Mouse (Mus musculus) left cerebral cortex, adult 9 months (tissue): ENCODE results near the gene Actl10.
A peak's percentile ranks its signal among the peaks of the same experiment; 100 is the strongest.

ENCODE experiments used
- DNase-seq, 2 experiments: peaks; one replicate each; pipeline ENCODE4 v3.0.0; 2022; ENCODE audit warnings: low spot score in 2 of 2

Actl10 gene

DNA sequence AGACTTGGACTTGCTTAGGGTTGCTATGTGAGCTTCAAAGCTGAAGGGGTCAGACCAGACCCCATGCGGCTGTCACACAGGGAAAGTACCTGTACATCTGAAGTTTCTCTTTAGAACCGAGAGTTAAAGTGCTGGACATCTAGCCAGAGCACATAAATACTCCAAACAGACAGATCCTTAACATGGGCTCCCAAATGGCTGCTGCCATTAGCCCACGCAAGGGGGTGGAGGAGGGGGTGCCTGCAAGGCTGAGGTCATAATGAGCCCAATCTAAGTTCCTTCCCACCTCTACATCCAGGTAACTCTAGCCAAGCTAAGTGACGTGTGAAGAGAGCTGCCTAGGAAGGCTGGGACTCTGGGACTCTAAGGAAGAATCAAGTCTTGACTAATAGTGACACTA lies at the start of gene Actl10:
Gene Actl10, plus strand, starts transcription at position 301 of the 400 bp plus-strand sequence.
- DNase-seq: no peak

DNA sequence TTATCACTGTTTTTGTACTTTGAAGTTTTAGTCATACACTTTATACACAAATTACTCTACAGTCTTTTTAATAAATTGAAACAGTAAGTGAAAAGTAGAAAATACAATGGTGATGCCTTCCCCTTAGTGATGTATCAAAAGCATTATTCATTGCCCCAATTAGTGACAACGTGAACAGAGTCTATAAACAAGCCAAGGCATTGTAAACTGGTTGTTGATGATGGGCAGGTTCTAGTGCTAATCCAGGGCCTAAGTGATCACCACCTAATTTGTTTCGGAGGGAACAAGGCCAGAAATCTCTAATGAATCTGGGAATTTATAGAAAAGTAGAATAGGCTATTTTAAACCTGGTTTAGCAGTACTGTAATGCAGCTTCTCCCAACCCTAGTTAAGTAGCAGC lies 44.5 kb upstream of the Actl10 start:
- DNase-seq: no peak

DNA sequence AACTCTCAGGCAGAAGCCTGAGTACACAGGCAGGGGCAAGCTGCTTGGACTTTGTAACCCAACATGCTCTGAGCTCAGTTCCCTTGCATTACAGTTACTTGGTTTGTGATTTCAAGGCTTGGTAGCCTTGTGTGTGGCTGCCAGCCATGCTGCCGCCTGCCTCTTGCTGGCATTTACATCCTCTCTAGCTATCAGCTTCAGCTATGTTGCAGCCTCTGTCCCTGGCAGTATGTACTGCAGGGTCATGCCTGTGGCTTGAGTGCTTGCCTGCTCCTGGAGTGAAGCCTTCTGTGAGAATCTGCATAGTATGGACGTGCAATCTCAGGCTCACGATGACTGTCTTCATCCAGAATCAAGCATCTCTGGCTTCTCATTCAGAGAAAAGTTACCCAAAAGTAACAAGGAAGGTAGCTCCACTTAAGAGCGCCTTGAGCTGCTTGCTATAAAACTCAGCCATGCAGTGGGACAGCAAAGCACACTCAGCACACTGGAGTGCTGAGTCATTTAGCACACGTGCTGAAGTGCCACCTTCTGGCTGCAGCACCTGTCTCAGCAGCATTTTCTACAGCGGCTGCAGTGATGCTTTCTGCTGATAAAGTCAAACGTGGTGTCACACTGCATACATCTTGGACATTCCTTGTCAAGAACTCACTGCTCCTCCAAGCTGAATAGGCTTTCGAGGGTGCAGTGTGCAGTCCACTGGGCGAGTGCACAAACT lies 43.9 kb upstream of the Actl10 start:
- DNase-seq: peak in 1 of 2 experiments; percentile 36

DNA sequence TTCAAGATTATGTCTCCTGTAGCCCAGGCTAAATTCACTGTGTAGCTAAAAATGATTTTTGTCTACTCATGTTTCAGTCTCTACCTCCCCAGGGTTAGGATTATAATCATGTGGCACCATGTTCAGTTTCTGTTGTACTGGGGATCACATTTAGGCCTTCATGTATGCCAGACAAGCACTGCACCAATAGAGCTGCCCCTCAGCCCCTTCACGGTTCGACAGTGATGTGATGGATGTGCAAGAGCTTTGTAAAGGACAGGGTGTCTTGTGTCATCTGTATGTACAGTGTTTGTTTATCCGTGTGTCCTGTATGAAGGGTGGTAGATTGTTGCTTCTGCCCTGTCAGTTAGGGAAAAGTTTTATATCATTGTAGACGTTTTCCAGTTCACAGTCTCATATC lies 43.1 kb upstream of the Actl10 start:
- DNase-seq: no peak

DNA sequence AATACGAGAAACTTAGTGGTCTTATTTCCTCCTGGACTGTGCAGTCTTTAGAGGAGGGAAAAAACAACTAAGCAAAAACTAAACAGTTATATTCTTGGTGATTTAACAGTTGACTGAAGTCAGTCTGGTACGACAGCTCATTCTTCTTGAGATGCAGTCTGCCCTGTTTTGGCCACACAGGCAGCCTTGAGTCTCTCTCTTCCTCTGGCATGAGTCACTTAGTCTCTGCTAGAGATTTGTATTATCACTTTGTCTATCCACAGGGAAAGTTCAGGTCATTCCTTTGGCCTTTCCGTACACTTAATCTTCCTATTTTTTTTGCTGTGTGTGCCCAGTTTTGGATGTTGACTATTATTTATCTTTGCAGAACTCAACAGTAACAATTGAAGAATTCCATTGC lies 41.4 kb upstream of the Actl10 start:
- no peak for DNase-seq

DNA sequence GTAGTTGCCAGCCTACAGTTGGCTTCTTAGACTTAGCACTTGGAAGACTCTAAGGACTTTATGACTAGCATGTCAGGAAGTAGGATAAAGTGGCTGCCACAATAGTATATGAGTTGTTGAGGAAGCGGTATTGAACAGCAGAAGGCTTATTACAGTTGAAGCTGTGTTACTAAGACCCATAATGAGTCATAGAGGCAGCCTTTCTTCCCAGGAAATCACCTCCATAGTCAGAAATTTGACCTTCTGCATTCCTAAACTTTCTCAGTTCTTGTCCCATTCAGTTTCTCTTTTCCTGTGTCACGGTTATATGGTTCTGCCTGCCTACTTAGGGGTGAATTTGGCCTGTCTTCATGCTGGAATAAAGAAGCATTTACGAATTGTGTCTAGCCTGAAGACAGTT lies 34.6 kb upstream of the Actl10 start:
- no peak for DNase-seq

DNA sequence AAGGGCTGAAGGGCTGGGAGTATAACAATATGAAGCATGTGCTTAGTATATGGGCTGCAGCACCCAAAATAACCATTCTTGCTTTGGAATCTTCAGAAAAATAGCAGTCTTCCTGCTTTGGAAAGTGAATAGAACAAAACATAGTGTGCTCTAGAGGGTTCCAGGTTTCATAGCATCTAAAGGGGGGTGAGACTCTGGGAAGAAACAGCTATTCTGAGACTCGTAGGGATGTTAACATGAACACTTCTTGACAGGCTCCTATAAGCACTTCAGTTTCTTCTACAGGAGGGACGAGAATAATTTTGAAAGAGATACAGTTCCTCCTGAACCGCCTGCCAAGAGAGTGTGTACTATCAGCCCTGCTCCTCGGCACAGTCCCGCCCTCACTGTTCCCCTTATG lies 34.2 kb upstream of the Actl10 start:
- no peak for DNase-seq

DNA sequence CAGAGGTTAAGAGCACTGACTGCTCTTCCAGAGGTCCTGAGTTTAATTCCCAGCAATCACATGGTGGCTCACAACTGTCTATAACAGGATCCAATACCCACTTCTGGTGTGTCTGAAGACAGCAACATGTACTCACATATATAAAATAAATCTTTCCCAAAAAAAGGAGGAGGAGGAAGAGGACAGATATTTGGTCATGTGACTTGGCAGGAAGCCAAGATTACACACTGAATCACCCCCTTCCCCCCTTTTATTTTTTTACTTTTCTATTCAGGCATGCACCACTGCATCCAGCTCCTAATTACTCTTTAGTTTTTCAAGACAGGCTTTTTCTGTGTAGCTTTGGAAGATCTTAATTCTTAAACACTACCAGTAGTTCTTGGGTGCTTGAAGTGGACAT lies 30.1 kb upstream of the Actl10 start:
- no peak for DNase-seq

DNA sequence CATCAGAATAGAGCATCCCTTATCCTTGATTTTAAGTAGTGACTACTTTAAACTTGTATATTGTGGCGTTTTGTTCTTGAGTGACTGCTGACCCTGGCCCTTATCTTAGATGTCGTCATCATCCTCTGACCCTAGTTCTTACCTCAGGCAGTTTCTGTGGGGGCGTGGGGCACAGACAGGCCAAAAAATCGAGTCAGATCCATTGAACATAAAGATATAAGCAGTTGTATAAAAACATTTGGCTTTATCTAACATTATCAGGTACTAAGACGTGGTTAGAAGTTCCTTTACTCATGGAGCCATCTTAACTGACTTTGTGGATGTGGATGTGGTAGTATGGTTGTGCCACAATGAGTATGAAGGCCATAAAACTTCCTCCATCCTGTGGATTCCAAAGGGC lies 29.2 kb upstream of the Actl10 start:
- no peak for DNase-seq

DNA sequence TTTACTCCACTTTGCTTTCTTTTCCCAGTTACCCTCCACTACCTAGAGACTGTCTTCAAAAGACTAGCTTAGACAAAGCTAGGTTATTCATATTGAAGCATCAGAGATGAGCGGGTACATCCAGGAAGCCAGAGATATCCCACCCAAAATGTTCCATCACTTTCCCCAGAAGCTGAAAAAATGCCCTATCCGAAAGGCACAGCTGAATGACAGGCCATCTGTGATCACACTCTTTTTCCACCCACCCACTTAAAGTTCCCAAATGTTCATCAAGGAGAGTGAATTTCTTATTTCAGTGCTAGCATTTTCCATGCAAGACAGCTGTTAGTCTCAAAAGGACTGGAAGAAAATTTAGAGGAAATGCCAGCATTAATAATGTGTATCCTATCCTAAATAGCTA lies 26.3 kb upstream of the Actl10 start:
- peak in 1 of 2 experiments; percentile 58 for DNase-seq

DNA sequence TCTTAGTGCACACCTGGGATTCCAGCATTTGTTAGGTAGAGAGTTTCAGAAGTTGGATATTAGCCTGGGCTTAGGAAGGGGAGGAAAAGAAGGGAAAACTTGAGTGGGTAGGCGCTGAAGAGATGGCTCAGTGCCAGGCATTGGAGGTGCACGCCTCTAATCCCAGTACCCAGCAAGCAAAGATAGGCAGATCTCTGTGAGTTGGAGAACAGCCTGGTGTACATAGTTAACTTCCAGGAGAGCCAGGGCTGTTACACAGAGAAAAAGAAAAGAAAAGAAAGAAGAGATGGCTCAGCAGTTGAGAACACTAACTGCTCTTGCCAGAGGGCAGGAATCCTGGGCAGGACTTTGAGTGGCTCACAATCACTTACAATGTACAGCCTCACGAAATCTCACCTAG lies 25.0 kb upstream of the Actl10 start:
- no peak for DNase-seq

DNA sequence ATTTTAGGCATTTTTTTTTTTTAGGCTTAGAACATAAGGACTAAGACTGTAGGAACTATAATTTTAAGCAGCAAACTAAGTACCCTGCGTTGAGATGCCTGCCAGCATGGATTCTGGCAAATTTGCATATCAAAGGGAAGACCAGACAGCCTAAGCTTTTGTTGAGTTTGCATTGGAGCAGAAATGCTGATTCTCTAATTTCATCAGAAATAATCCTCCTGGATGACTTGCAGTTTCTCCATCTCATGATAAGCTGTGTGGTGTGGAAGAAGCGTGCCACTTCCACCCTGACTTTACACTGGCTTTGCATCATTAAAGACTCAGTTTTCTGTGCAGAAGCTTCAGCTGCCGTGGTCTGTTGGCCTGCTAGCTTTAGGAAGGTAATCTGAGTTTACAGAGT lies 18.7 kb upstream of the Actl10 start:
- no peak for DNase-seq

DNA sequence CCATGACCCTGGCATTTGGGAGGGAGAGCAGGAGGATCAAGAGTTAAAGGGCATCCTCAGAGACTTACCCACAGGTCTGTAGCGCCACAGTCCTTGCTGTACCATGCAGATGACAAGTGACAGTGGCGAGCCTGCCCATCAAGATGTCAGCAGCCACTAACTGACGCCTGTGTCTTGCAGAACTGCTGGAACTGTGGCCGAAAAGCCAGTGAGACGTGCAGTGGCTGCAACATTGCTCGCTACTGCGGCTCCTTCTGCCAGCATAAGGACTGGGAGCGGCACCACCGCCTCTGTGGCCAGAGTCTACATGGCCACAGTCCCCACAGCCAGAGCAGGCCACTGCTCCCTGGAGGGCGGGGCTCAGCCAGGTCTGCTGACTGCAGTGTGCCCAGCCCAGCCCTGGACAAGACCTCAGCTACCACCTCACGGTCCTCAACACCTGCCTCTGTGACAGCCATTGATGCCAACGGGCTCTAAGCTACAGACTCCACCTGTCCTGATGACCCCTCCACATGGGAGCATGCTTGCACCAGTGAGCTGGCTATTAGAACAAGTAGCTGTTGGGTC lies 16.8 kb upstream of the Actl10 start:
- DNase-seq: no peak

DNA sequence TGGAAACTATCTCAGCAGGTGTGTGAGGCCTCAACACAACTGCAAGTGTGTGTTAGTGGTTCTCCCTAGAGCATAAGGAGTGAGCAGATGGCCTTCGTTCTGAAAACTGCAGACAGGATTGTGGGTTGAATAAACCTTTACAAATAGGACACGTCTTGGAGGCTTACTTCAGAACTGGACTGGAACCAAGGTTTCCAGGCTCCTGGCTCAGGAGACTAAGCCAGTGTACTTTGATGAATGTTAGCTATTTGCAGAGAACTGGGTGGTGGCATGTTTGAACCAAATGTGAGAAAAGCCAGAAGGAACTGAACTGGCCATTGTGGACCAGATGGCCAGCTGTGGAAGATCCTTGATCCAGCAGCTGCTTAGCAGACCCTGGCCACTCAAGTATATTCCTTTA lies 13.3 kb upstream of the Actl10 start:
- peak in 1 of 2 experiments; percentile 82 for DNase-seq

DNA sequence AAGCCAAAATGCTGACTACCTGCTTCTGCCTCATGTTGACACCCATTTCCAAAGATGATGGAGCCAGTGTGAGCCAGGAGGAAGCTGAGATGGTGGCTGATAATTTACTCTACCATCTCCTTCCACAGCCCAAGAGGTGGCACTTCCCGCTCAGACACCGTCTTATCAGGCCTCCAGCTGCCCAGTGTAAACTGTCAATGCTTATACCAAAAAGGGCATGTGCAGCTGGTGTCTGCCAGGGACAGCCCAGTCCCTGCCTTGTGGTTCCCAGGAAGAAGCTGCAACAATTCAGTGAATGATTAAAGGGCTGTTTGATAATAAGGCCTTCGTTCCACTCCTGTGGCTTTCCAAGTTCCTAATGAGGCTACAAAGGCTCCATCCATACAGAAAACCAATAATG lies 12.9 kb upstream of the Actl10 start:
- DNase-seq: no peak

DNA sequence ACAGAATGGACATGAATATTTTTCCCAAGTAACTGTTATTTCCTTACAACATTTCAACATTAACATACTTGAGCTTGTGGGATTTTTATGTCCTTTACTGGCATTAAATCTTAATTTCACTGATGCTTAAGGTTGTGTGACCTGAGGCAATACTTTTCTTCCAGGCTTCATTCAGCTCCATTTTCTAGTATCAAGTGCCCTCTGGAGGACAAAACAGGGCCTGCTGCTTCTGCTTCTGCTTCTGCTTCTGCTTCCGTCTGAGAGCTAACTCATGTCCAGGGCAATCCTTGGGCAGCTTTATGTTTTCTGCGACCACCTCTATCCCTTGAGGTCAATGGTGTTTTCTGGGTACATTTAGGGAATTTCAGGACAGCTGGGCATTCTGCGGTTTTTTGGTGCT lies 11.9 kb upstream of the Actl10 start:
- peak in 1 of 2 experiments; percentile 69 for DNase-seq

DNA sequence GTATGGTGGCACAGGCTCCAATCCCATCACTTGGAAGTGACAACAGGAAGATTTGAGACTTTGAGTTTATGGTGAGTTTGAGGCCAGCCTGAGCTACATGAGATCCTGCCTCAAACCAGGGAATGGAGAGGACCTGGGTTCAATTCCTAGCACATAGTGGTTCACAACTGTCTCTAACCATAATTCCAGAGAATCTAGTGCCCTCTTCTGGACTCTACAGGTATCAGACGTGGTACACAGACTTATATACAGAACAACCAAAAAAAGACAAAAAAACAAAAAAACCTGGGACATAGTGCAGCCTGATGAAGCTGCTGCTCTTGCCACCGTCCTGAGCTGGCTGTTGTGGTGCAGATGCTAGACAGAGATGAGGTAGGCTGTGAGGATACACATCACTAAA lies 9.9 kb upstream of the Actl10 start:
- DNase-seq: no peak

DNA sequence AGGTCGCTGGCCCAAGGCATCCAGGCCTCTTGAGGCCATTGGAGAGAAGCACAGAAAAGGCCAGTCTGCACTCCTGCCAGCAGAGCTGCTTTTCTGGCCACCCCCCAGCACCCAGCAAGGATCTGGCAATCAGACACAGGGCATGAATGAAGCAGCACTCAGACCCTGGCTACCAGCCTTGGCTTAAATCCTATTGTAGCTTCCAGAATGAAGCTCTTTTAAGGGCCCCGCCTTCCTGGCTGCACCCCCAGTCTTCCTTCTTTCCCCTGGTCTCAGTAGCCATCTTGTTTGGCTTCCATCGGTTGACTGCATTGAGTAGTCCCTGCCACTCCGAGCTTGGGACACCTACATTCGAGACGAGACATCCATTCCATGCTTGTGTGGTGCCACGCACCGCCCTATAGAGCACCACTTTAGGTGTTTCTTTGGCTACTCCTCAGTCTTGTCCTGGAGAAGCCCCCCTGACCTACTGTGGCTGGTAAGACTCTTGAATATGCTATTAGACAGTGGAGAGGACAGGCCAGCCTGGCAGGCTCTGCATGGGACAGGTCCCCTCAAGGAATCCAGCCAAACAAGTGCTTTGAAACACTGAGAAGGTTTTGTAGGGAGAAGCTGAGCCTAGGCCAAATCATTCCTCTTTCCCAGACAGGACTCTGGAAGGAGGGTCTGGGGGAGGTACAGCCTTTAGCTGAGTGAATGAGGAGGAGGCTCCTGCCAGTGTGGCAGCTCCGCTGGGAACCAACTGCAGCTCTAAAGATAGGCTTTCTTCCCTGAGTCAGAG lies 7.8 kb upstream of the Actl10 start:
- peak; percentile 71 to 79 for DNase-seq

DNA sequence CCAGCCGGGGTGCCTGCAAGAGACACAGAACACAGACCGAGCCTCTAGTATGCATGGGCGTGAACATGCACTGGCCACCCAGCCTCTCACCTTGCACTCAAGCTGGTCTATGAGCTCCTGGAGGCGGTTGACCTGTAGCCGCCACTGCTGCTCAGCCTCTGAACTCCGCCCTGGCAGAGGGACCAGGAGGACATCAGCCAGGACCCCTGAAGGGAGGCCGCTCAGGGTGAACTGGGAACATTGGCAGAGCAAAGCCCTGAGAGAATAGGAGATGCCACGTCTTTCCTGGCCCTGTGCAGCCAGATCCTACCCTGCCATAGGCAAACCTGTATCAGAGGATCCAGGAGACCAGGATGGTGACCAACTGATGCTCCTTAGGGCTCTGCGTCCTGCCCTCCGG lies 4.9 kb upstream of the Actl10 start, which contains the start of gene 1700003F12Rik:
Gene 1700003F12Rik, plus strand, starts transcription at position 375 of the 400 bp plus-strand sequence.
- no peak for DNase-seq

DNA sequence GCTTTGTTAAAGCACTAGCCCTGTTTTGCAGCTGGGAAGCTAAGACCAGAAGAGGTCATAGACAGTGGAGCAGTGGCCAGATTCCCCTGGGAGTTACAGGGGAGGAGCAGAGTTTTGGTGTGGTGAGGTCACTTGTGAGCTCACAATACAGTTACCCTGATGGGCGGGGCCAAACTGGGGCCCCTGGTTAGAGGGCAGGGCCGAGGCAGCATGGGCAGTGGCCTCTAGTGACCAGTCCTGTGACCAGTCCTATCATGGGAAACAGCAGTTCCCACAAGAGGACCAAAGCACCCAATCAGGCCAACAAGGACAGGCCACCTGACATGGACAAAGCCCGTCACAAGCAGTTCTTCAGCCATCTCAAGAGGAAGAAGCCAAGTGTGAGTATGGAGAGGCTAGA lies 2.9 kb upstream of the Actl10 start:
- DNase-seq: no peak

DNA sequence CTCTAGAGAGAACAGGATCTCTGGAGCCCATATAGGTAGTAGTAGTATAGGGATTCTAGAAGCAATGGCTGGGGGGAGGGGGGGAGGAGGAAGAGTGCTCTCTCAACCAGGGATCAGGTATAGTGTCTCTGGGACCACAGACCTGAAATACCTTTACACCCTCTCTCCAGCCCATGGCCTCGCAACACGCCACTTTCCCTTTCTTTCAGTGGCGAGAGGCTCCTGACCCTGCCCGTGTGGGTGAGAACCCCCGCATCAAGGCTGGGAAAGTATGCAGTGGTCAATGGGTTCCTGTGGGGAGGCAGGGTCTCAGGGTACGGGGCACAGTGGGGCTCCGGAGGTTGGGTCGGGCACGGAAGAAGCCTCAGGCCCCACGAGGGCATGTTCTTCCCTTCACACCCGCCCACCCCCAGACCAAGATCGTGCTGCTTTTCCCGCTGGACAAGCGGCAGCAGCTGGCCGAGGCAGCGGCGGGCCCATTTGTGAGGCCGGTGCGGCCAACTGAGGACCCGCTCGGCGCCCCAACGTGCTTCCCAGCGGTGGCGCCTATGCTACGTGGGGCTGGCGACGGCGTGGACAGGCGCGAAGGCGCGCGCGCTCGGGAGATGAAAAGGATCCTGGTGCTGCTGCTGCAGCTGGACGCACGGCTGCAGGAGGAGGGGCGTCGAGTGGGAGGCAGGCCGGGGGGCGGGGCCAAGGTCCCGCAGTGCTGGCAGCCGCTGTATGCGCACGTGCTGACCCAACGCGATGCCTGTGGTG lies 2.3 kb upstream of the Actl10 start:
- DNase-seq: peak in 1 of 2 experiments; percentile 56

DNA sequence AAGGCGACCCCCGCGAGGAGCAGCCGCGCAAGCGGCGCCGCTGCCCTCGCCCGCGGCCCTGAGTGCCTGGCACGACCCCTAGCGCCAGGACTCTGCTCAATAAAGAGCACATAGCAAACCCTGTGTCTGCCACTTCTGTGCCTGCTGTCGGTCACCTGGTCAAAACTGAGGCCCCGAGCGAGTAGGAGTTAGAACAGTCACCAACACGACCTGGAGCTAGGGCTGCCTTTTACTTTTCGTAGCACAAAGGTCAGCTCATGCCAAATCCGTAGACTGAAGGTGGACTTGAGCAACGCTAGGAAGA lies 1.7 kb upstream of the Actl10 start:
- no peak for DNase-seq
